Mouse (Mus musculus) lung, adult 2 months (tissue): ENCODE data around the gene 4930583I09Rik. TPM values are rescaled to one million over a fixed set of nuclear protein-coding genes. Genes with fewer than 3 reads are reported as not detected.

Source experiments
- DNase-seq: peaks from one replicate; pipeline ENCODE4 v3.0.0; 2022
- H3K4me1 ChIP-seq: fragments of 200-500 bp; 2 replicates; pipeline ENCODE4 v1.6.1; 2011; ENCODE audit warnings: low read length; ENCODE audit not compliant: control insufficient read depth, insufficient read depth
- H3K4me3 ChIP-seq: fragments of 200-500 bp; replicated peaks from 2 replicates; pipeline ENCODE3; 2011; ENCODE audit warnings: low read depth, mild to moderate bottlenecking, control low read depth, low read length; ENCODE audit errors: extremely low read depth
- CTCF ChIP-seq: fragments of 200-500 bp; IDR thresholded peaks from 2 replicates; pipeline ENCODE4 v1.5.1; 2011; ENCODE audit warnings: mild to moderate bottlenecking, low read length, control low read depth; ENCODE audit not compliant: insufficient read depth
- POLR2A ChIP-seq: fragments of 200-500 bp; IDR thresholded peaks from 2 replicates; pipeline ENCODE4 v1.6.1; 2011; ENCODE audit warnings: low read depth, mild to moderate bottlenecking, control low read depth, low read length, borderline replicate concordance; ENCODE audit errors: extremely low read depth
- WGBS: fragments of 180-500 bp; shearing (Covaris S2); methylation state at CpG from one replicate; pipeline ENCODE4 v1.1.7; 2018; 5-methylcytosine and 5-hydroxymethylcytosine counted together
- polyA plus RNA-seq: library from polyadenylated mRNA; depleted of rRNA; stranded (reverse); fragments of >200 nt; gene quantifications from 2 replicates; pipeline ENCODE4 v1.2.3, GENCODE M21; 2012

The 4930583I09Rik gene
- polyA plus RNA-seq, 1 experiment = not detected

DNA sequence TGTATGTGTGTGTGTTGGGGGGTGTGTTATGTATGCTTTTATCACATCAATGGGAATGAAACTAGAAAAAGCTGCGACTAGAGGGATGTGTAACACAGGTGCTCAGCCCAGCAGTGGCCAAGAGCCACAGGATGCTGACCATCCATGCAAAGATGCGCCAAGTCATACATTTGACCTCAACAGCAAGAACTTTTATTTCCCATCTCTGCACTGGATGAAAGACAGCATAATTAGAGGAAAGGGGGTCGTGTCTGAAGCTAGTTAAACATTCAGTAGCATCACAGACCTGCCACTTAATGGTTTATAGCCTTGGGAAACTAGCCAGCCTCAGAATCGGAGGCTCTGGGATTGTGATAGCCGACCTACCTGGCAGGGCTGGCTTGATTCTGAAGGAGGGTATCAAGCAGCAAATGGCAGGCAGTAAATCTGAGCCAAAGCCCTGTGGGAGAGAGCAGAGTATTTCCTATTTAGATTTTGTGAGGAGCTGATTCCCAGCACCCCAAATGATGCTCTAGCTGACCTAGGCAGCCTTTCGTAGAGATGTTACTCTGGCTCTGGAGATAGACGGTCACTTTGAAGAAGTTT lies 1.9 kb downstream of the 4930583I09Rik start:
- DNase-seq = no peak
- Histone ChIP-seq H3K4me1 (no peaks in the 10 kb centered on the region), H3K4me3 (no peak overlapping the region)
- 82% methylated on average over 7 of the region's 7 CpGs for WGBS
- no peak for TF ChIP-seq POLR2A
- TF ChIP-seq CTCF = no peak

DNA sequence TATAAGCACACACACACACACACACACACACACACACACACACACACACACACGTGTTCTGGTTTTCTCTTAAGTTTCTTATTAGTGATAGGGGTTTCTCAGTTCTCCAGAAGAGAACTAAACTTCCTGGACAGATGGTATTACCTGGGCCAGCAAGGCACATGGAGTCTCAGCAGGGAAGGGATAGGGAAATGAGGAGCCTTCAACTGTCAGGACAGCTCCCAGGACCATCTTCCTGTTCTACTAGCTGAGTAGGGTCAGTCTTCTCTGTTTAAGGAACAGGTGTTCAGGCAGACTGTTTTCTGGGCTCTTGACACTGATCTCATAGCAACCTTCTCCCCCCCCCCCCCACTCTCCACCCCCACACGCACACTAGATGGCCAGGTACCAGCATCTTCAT lies 2.8 kb downstream of the 4930583I09Rik start:
- WGBS = 78% methylated on average over 2 of the region's 2 CpGs
- TF ChIP-seq POLR2A = no peak

GRCm38 (mm10) chr17:64827482-64827881 lies 8.4 kb downstream of the 4930583I09Rik start:
- Histone ChIP-seq H3K4me1 (no peaks in the 10 kb centered on the region), H3K4me3 (no peak overlapping the region)
- DNase-seq = no peak
- 90% methylated on average over 5 of the region's 5 CpGs for WGBS
- TF ChIP-seq CTCF (no peak), POLR2A (no peak)

More for the DNA sequence above, 2.8 kb downstream of the 4930583I09Rik start:
- no peak overlapping the region for H3K4me3 ChIP-seq
- no peaks in the 10 kb centered on the region for H3K4me1 ChIP-seq
- DNase-seq = no peak

- Histone ChIP-seq H3K4me3 (no peak overlapping the region), H3K4me1 (no peaks in the 10 kb centered on the region)
- WGBS = 56% methylated on average over 4 of the region's 4 CpGs
- TF ChIP-seq CTCF (no peak), POLR2A (no peak)
- DNase-seq = no peak
Observed at GRCm38 (mm10) chr17:64826843-64827242, 9.0 kb downstream of the 4930583I09Rik start.

DNA sequence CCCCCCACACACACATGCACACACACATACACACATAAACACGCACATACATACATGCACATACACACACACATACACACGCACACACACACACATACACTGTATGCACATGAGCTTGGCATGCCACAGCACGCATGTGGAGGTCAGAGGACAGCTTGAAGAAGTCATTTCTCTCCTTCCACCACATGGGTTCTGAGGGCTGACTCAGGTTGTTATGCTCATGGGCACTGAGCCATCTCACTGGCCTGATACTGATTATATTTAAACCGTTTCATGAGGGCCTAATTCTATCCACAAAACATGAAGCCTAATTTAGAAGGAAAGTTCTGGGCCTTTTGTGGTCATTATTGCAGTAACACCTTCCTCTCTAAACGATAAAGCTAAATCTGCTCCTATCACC lies 13.3 kb downstream of the 4930583I09Rik start:
- WGBS = 78% methylated on average over 5 of the region's 5 CpGs
- TF ChIP-seq POLR2A = no peak
- no peak for TF ChIP-seq CTCF
- no peak for DNase-seq
- no peaks in the 10 kb centered on the region for H3K4me1 ChIP-seq
- H3K4me3 ChIP-seq = no peak overlapping the region

DNA sequence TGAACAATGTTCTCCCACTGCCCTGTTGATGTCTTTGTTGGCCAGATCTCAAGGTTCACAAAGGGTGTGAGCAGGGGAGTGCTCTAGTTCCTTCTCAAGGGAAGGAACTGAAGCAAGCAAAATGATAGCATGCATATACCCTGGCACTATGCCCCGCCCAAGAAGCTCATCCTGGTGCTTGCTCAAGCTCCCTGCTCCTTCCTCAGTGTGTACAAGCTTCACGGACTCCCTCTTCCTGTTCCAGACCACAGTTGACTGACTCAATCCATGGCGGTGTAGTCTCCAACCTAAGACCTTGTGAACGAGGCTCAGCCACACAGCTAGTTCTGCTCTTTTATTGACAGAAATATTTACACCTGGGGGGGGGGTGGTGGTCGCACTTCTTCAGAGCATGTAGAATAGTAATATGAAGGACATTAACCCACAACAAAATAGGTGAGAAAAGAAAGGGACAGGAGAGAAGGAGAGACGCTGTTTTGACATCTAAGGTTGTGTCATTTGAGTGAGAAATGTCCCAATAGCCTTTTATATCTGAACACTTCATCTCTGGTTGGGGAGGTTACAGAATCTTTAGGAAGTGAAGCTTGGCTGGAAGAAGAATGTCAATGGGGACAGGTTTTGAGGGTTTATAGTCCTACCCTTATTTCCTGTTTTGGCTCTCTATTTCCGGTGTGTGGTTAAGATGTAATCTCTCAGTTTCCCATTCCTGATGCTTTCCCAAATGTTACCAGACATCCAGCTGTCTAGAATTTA lies 14.9 kb downstream of the 4930583I09Rik start:
- no peak for TF ChIP-seq POLR2A
- no peak for TF ChIP-seq CTCF
- no peak overlapping the region for H3K4me3 ChIP-seq
- no peak for DNase-seq
- H3K4me1 ChIP-seq = no peaks in the 10 kb centered on the region
- 71% methylated on average over 7 of the region's 7 CpGs for WGBS

DNA sequence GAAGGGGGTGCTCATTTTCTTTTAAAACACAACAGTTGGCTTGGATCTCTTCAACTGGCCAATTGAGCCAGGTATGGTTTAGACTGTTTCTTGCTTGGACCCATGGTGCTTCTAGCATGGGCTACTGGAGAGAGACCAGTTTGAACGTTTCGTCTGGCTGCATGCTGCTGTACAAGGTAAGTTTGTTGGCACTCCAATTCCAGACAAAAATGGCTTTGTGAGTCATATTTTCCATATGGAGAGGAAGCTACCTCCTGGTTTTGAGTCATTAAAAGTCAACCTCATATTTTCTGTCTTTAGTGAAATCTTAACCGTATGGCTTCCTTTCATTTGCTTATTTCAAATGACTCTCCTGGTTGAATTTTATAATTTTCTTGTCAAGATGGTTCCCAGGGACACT lies 19.6 kb downstream of the 4930583I09Rik start:
- Histone ChIP-seq H3K4me3 (no peak overlapping the region), H3K4me1 (no peaks in the 10 kb centered on the region)
- no peak for DNase-seq
- TF ChIP-seq CTCF = no peak
- WGBS = 87% methylated on average over 3 of the region's 3 CpGs

GRCm38 (mm10) chr17:64815806-64816205 lies 20.1 kb downstream of the 4930583I09Rik start:
- 65% methylated on average over 2 of the region's 2 CpGs for WGBS
- H3K4me1 ChIP-seq = no peaks in the 10 kb centered on the region
- DNase-seq = no peak

GRCm38 (mm10) chr17:64813568-64813967 lies 22.3 kb downstream of the 4930583I09Rik start:
- WGBS = 92% methylated on average over 6 of the region's 6 CpGs
- TF ChIP-seq POLR2A (no peak), CTCF (no peak)

More at GRCm38 (mm10) chr17:64815806-64816205, 20.1 kb downstream of the 4930583I09Rik start:
- no peak overlapping the region for H3K4me3 ChIP-seq
- TF ChIP-seq CTCF (no peak), POLR2A (no peak)

DNA sequence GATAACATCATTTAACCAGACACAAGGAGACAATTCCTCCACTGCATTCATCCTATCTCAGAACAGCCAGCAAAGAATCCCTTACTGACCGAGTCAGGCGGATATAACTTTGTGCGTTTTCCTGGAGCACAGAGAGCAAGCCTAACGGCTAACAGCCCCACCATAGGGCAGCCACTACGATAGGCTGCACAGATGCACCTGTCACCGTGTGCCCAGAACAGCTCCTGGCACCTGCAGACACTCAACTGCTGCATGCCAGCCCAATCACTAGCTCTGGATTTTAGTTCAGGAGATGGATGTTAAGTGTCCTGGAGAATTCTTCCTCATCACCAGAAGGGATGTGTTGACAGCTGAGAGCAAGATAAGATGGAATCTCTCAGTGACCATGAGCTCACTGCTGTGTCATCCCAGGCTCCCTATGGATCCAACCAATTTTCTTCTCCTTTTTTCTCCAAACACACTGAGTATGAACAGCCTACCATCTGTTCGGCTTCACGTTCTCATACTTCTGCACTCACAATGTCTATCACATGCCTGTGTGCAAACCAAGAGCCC lies 29.8 kb downstream of the 4930583I09Rik start:
- DNase-seq = no peak
- no peak overlapping the region for H3K4me3 ChIP-seq
- WGBS = 76% methylated on average over 8 of the region's 8 CpGs
- peaks cover 2% of the 10 kb centered on the region; the same call in 1 of the 2 replicates for H3K4me1 ChIP-seq
- TF ChIP-seq POLR2A (no peak), CTCF (no peak)

More at GRCm38 (mm10) chr17:64813568-64813967, 22.3 kb downstream of the 4930583I09Rik start:
- Histone ChIP-seq H3K4me1 (no peaks in the 10 kb centered on the region), H3K4me3 (no peak overlapping the region)
- no peak for DNase-seq
